Mouse (Mus musculus): ENCODE results near the gene Klhdc1.

GRCm38 (mm10) chr12:69295651-69296050, 54.7 kb downstream of the Klhdc1 start:
- TF ChIP-seq POLR2A (IDR thresholded peaks at IDR 0.05; ENCODE audit: low read depth, low read length) (no peak), CTCF (IDR thresholded peaks at IDR 0.05; ENCODE audit: extremely low read depth, insufficient read depth, insufficient read length, insufficient replicate concordance) (no peak)

Measured in spleen, adult 2 months (tissue).